Mouse (Mus musculus): Measurements from ENCODE around the gene Olfr878. TPM values are rescaled to one million over a fixed set of nuclear protein-coding genes. Genes with fewer than 3 reads are reported as not detected.

The Olfr878 gene
- polyA plus RNA-seq, 1 experiment from 2014 or later, result not detected

DNA sequence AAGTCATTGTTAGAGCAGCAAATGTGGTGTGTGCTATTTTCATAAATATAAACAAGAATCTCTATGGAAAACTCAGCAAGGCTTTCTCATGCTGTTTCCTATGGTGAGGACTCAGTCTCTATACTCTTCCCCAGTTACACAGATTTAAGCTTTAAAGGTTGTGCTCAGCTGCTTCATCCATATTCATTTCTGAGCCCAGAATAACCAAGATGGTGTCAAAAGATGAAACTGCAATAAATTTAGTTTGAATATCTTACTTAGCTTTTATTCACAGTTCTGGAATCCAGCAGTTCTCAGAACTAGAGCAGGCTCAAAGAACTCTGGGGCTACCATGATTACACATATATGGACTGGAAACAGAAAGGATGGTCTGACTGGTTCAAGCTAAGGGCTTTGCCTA is 16.5 kb downstream of the Olfr878 start:
- Histone ChIP-seq H3K4me3 (no peak overlapping the region), H3K4me2 (replicated peaks) (no peak overlapping the region), H3K27me3 (no peaks in the 10 kb centered on the region), H3K9me3 (no peaks in the 10 kb centered on the region), H3K9ac (replicated peaks) (no peak overlapping the region), H3K4me1 (no peaks in the 10 kb centered on the region), H3K36me3 (no peaks in the 10 kb centered on the region), H3K27ac (replicated peaks) (no peak overlapping the region)
- ATAC-seq (replicated peaks), result no peak

DNA sequence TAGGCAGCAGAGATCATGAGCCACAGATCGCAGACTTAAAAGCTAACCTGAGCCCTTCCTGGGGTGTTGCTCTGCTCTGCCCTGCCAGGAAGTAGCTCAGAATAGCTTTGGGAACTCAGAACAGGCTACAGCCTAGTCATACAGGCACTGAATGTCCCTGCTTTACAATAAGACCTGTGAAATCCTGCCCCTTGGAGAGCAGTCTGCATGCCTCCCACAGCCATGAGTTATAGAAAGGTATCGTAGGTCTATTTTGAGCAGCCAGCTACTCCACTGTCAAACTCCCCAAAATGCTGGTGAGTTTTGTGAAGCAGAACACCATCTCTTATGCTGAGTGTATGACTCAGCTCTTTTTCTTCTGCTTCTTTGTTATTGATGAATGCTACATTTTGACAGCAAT is 23.5 kb downstream of the Olfr878 start:
- Histone ChIP-seq H3K27me3 (no peaks in the 10 kb centered on the region), H3K4me1 (no peaks in the 10 kb centered on the region), H3K36me3 (no peaks in the 10 kb centered on the region), H3K9ac (replicated peaks) (no peak overlapping the region), H3K4me2 (replicated peaks) (no peak overlapping the region), H3K27ac (replicated peaks) (no peak overlapping the region), H3K4me3 (no peak overlapping the region), H3K9me3 (no peaks in the 10 kb centered on the region)
- ATAC-seq (replicated peaks), result no peak
- 95% methylated on average over 2 of the region's 2 CpGs for WGBS

Other genes with a start within 250 kb of the Olfr878 start
- gene Panx3, start 248.6 kb upstream of the Olfr878 start, polyA plus RNA-seq (2015; fragmentation: Nextera tagmentation; extraction: Ambion mirVana), result not detected in 2 replicates
- not detected in 2 replicates for gene Olfr160, start 201.6 kb upstream of the Olfr878 start, polyA plus RNA-seq (2015; fragmentation: Nextera tagmentation; extraction: Ambion mirVana)
- not detected in 2 replicates for gene Olfr874, start 172.7 kb upstream of the Olfr878 start, polyA plus RNA-seq (2015; fragmentation: Nextera tagmentation; extraction: Ambion mirVana)
- gene Olfr875, start 146.0 kb upstream of the Olfr878 start, polyA plus RNA-seq (2015; fragmentation: Nextera tagmentation; extraction: Ambion mirVana), result not detected in 2 replicates
- not detected in 2 replicates for gene Olfr876, start 114.8 kb upstream of the Olfr878 start, polyA plus RNA-seq (2015; fragmentation: Nextera tagmentation; extraction: Ambion mirVana)
- gene Olfr877, start 63.6 kb upstream of the Olfr878 start, polyA plus RNA-seq (2015; fragmentation: Nextera tagmentation; extraction: Ambion mirVana), result not detected in 2 replicates
- gene Olfr145, start 21.1 kb upstream of the Olfr878 start, polyA plus RNA-seq (2015; fragmentation: Nextera tagmentation; extraction: Ambion mirVana), result not detected in 2 replicates
- not detected in 2 replicates for gene Olfr881, start 74.0 kb downstream of the Olfr878 start, polyA plus RNA-seq (2015; fragmentation: Nextera tagmentation; extraction: Ambion mirVana)
- not detected in 2 replicates for gene Olfr883, start 108.0 kb downstream of the Olfr878 start, polyA plus RNA-seq (2015; fragmentation: Nextera tagmentation; extraction: Ambion mirVana)
- gene Olfr884, start 128.7 kb downstream of the Olfr878 start, polyA plus RNA-seq (2015; fragmentation: Nextera tagmentation; extraction: Ambion mirVana), result not detected in 2 replicates
- gene Olfr885, start 143.5 kb downstream of the Olfr878 start, polyA plus RNA-seq (2015; fragmentation: Nextera tagmentation; extraction: Ambion mirVana), result not detected in 2 replicates
- gene Olfr887, start 166.2 kb downstream of the Olfr878 start, polyA plus RNA-seq (2015; fragmentation: Nextera tagmentation; extraction: Ambion mirVana), result not detected in 2 replicates
- not detected in 2 replicates for gene Olfr888, start 190.3 kb downstream of the Olfr878 start, polyA plus RNA-seq (2015; fragmentation: Nextera tagmentation; extraction: Ambion mirVana)
- gene Olfr889, start 197.4 kb downstream of the Olfr878 start, polyA plus RNA-seq (2015; fragmentation: Nextera tagmentation; extraction: Ambion mirVana), result 0.03 and 0.10 TPM in 2 replicates
- not detected in 2 replicates for gene Olfr890, start 224.7 kb downstream of the Olfr878 start, polyA plus RNA-seq (2015; fragmentation: Nextera tagmentation; extraction: Ambion mirVana)

All from forebrain, embryonic 15.5 days (tissue).